Mouse (Mus musculus): ENCODE measurements around the gene Dctn3.

DNA sequence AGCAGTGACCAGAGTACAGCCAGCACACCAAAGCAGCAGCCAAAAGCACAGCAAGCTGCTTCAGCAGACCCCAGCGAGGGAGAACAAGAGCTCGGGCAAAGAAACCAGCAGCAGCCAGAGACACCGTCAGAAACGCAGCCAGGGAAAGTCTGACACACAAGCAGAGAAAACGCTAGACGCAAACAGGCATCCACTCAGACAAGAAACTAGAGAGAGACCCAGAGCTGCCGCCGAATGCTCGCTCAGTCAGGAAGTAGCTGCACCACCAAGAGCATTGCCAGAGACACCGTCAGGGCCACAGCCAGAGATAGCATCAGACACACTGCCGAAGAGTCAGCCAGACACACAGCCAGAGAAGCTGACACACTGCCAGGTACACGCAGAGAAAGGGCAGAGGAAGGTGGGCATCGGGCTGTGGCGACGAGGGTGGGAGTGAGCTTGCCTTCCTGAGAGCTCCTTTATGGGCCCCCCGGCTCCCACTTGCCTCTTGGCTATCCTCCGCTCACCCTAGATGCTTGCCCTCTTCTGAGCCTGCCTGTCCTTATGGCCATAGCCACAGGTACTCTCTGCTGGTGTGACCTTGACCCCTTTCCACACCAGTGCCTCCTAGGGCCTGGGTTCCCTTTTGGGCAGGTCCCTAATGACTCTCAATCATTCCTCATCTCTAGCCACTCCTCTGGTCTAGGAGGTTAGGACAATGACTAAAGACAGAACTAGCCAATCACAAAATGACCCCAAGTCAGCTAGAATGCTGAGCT lies 46.5 kb downstream of the Dctn3 start:
- TF ChIP-seq CTCF (IDR thresholded peaks at IDR 0.05; ENCODE audit: borderline replicate concordance, control insufficient read depth, extremely low read depth, insufficient read depth, low read length, poor library complexity) (no peak), POLR2A (IDR thresholded peaks at IDR 0.05; ENCODE audit: control insufficient read depth, extremely low read depth, insufficient read depth, low read length, poor library complexity) (no peak)

Measured in thymus, adult 2 months (tissue).